Mouse (Mus musculus): ENCODE measurements around the gene Gm11937. TPM values are rescaled to one million over a fixed set of nuclear protein-coding genes. Genes with fewer than 3 reads are reported as not detected.
"Not testable (repeated sequence)": the region's sequence is repeated elsewhere in the genome, so short reads cannot be mapped to it uniquely, and the experiment has no call there.

Gene Gm11937
- polyA plus RNA-seq, 1 experiment from 2014 or later, result not detected

GRCm38 (mm10) chr11:99614796-99615363, 4.9 kb upstream of the Gm11937 start, which contains the start of gene Krtap2-4:
TSS of gene Krtap2-4 (minus strand) at chr11:99614846.
- 52% methylated on average over 3 of the region's 3 CpGs for whole genome bisulfite sequencing
- Histone ChIP-seq H3K4me3 (ENCODE audit: low read depth, low read length) (no peak within 1 kb of the TSS), H3K27me3 (replicated peaks; ENCODE audit: insufficient read depth, low read length) (no peaks in the 10 kb centered on the region), H3K9me3 (ENCODE audit: low read length) (no peaks in the 10 kb centered on the region), H3K27ac (ENCODE audit: low read length) (no peak within 1 kb of the TSS), H3K9ac (replicated peaks; ENCODE audit: low read depth) (no peak within 1 kb of the TSS), H3K4me2 (replicated peaks; ENCODE audit: low read depth, low read length) (no peak within 1 kb of the TSS), H3K36me3 (ENCODE audit: insufficient read depth, low read length) (no peaks in the 10 kb centered on the region), H3K4me1 (ENCODE audit: insufficient read depth, low read depth, low read length) (no peaks in the 10 kb centered on the region)
- no peak for ATAC-seq
- DNase-seq (ENCODE audit: low spot score), result no peak
- no peak for TF ChIP-seq CTCF (IDR thresholded peaks at IDR 0.05)
- no peak for TF ChIP-seq EP300 (IDR thresholded peaks at IDR 0.05)

- 70% methylated on average over 1 of the region's 1 CpGs for WGBS
- H3K27me3 ChIP-seq (replicated peaks; ENCODE audit: insufficient read depth, low read length), result no peaks in the 10 kb centered on the region
- H3K9ac ChIP-seq (replicated peaks; ENCODE audit: low read depth), result no peak overlapping the region
- H3K27ac ChIP-seq (ENCODE audit: low read length), result no peak overlapping the region
- DNase-seq (ENCODE audit: low spot score) (no peak), ATAC-seq (no peak)
- H3K36me3 ChIP-seq (ENCODE audit: insufficient read depth, low read length), result no peaks in the 10 kb centered on the region
- H3K9me3 ChIP-seq (ENCODE audit: low read length), result no peaks in the 10 kb centered on the region
- H3K4me2 ChIP-seq (replicated peaks; ENCODE audit: low read depth, low read length), result no peak overlapping the region
- no peak overlapping the region for H3K4me3 ChIP-seq (ENCODE audit: low read depth, low read length)
- H3K4me1 ChIP-seq (ENCODE audit: insufficient read depth, low read depth, low read length), result no peaks in the 10 kb centered on the region
- no peak for TF ChIP-seq CTCF (IDR thresholded peaks at IDR 0.05)
- TF ChIP-seq EP300 (IDR thresholded peaks at IDR 0.05), result no peak
Measured at GRCm38 (mm10) chr11:99609126-99609525, 863 bp downstream of the Gm11937 start.

GRCm38 (mm10) chr11:99603208-99603607, 6.8 kb downstream of the Gm11937 start, which contains the start of gene Gm11938:
TSS of gene Gm11938 (minus strand) at chr11:99603308.
- WGBS, result 48% methylated on average over 1 of the region's 1 CpGs
- not testable (repeated sequence) for H3K4me3 ChIP-seq (ENCODE audit: low read depth, low read length)

GRCm38 (mm10) chr11:99597742-99598141, 12.2 kb downstream of the Gm11937 start, which contains the start of gene Krtap9-3:
TSS of gene Krtap9-3 (minus strand) at chr11:99598105.
- H3K9ac ChIP-seq (replicated peaks; ENCODE audit: low read depth), result not testable (repeated sequence)
- 64% methylated on average over 6 of the region's 6 CpGs for WGBS

More at GRCm38 (mm10) chr11:99603208-99603607, 6.8 kb downstream of the Gm11937 start, which contains the start of gene Gm11938:
- H3K27ac ChIP-seq (ENCODE audit: low read length); H3K4me2 ChIP-seq (replicated peaks; ENCODE audit: low read depth, low read length); H3K9ac ChIP-seq (replicated peaks; ENCODE audit: low read depth); ATAC-seq; H3K36me3 ChIP-seq (ENCODE audit: insufficient read depth, low read length); H3K4me1 ChIP-seq (ENCODE audit: insufficient read depth, low read depth, low read length); DNase-seq (ENCODE audit: low spot score); H3K27me3 ChIP-seq (replicated peaks; ENCODE audit: insufficient read depth, low read length); H3K9me3 ChIP-seq (ENCODE audit: low read length): not testable (repeated sequence)

GRCm38 (mm10) chr11:99590981-99591380, 19.0 kb downstream of the Gm11937 start, which contains the start of gene Krtap1-3:
TSS of gene Krtap1-3 (minus strand) at chr11:99591339.
- Histone ChIP-seq H3K4me1 (ENCODE audit: insufficient read depth, low read depth, low read length) (no peaks in the 10 kb centered on the region), H3K4me2 (replicated peaks; ENCODE audit: low read depth, low read length) (no peak within 1 kb of the TSS), H3K36me3 (ENCODE audit: insufficient read depth, low read length) (no peaks in the 10 kb centered on the region), H3K27ac (ENCODE audit: low read length) (no peak within 1 kb of the TSS), H3K27me3 (replicated peaks; ENCODE audit: insufficient read depth, low read length) (no peaks in the 10 kb centered on the region), H3K9me3 (ENCODE audit: low read length) (no peaks in the 10 kb centered on the region), H3K4me3 (ENCODE audit: low read depth, low read length) (no peak within 1 kb of the TSS), H3K9ac (replicated peaks; ENCODE audit: low read depth) (no peak within 1 kb of the TSS)
- DNase-seq (ENCODE audit: low spot score) (no peak), ATAC-seq (no peak)
- TF ChIP-seq EP300 (IDR thresholded peaks at IDR 0.05) (no peak), CTCF (IDR thresholded peaks at IDR 0.05) (no peak)
- WGBS, result 90% methylated on average over 6 of the region's 6 CpGs

More at GRCm38 (mm10) chr11:99597742-99598141, 12.2 kb downstream of the Gm11937 start, which contains the start of gene Krtap9-3:
- not testable (repeated sequence) for DNase-seq (ENCODE audit: low spot score); H3K27me3 ChIP-seq (replicated peaks; ENCODE audit: insufficient read depth, low read length); H3K4me3 ChIP-seq (ENCODE audit: low read depth, low read length); H3K27ac ChIP-seq (ENCODE audit: low read length); H3K4me2 ChIP-seq (replicated peaks; ENCODE audit: low read depth, low read length); H3K36me3 ChIP-seq (ENCODE audit: insufficient read depth, low read length); ATAC-seq; H3K4me1 ChIP-seq (ENCODE audit: insufficient read depth, low read depth, low read length); H3K9me3 ChIP-seq (ENCODE audit: low read length)

GRCm38 (mm10) chr11:99585096-99585495, 24.9 kb downstream of the Gm11937 start:
- Histone ChIP-seq H3K9ac (replicated peaks; ENCODE audit: low read depth) (no peak overlapping the region), H3K4me2 (replicated peaks; ENCODE audit: low read depth, low read length) (no peak overlapping the region), H3K4me1 (ENCODE audit: insufficient read depth, low read depth, low read length) (no peaks in the 10 kb centered on the region), H3K27ac (ENCODE audit: low read length) (no peak overlapping the region), H3K27me3 (replicated peaks; ENCODE audit: insufficient read depth, low read length) (no peaks in the 10 kb centered on the region), H3K9me3 (ENCODE audit: low read length) (no peaks in the 10 kb centered on the region), H3K4me3 (ENCODE audit: low read depth, low read length) (no peak overlapping the region), H3K36me3 (ENCODE audit: insufficient read depth, low read length) (no peaks in the 10 kb centered on the region)
- 77% methylated on average over 7 of the region's 7 CpGs for WGBS
- TF ChIP-seq EP300 (IDR thresholded peaks at IDR 0.05), result no peak
- no peak for TF ChIP-seq CTCF (IDR thresholded peaks at IDR 0.05)
- ATAC-seq, result no peak
- DNase-seq (ENCODE audit: low spot score), result no peak
